In the genomic region with DNA sequence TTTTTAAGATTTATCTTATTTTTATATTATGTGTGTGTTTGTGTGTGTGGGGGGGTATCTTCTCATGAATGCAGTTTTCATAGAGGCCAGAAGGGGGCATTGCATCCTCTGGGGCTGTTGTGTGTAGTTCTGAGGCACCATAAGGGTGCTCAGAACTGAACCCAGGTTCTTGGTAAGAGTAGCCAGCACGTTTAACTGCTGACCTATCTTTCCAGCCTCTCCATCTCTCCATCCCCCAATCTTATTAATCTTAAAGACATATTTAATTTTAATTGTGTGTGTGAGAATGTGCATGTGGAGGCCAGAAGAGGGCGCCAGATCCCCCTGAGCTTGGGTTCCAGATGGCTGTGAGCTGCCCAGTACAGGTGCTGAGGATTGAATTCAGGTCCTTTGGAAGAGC, we compare ENCODE assay signal across 12 mouse cellular contexts.
DNase-seq lines count a peak whose midpoint lies in the region; TF ChIP-seq lines count a peak whose summit lies in the region.
"Had no signal": no experiment of that assay in that cellular context is flagged by ENCODE, and none has a peak within 500 bp of the region (broad histone marks: within the 10 kb centered on the region; RNA-seq: fewer than 3 reads in every experiment).

No protein-coding gene starts in this region.

- dilution Hi-C loops in CH12.LX (cut with MboI; ENCODE audit: extremely low pct_ligation_motif_present, extremely low pct_unique_long_range_greater_than_20kb, low sequenced_read_pairs) = no loop called here

- H3K27me3 ChIP-seq in CH12.LX (replicated peaks) = no peaks in the 10 kb centered on the region

- no peak for TF ChIP-seq POLR2A in CH12.LX (IDR thresholded peaks at IDR 0.05; ENCODE audit: low read depth, low read length)

- H3K9me3 ChIP-seq in CH12.LX (replicated peaks; ENCODE audit: low read length) = peaks cover 2% of the 10 kb centered on the region
- no peaks in the 10 kb centered on the region for H3K9me3 ChIP-seq in ES-E14 (ENCODE audit: control insufficient read depth, insufficient read depth, low read depth, low read length)

- H3K36me3 ChIP-seq in CH12.LX (replicated peaks in 1 of 2; ENCODE audit: control insufficient read depth in 1 of 2, insufficient read depth in 1 of 2, low read length in 1 of 2) = peaks cover 33 to 78% of the 10 kb centered on the region in 2 experiments
- no peaks in the 10 kb centered on the region for H3K36me3 ChIP-seq in ES-E14 (ENCODE audit: control insufficient read depth, insufficient read depth, low read length, poor library complexity, severe bottlenecking)

- H3K79me2 ChIP-seq in CH12.LX (replicated peaks; ENCODE audit: control insufficient read depth, extremely low read depth, insufficient read depth, poor library complexity, severe bottlenecking) = peaks cover 91% of the 10 kb centered on the region

- no peak overlapping the region for H3K4me3 ChIP-seq in layer of hippocampus, adult 2 months
- H3K4me3 ChIP-seq in CH12.LX (replicated peaks in 1 of 3; ENCODE audit: low read depth in 2 of 3, low read length in 2 of 3, poor library complexity in 1 of 3) (no peak overlapping the region), ES-E14 (ENCODE audit: insufficient read depth in 1 of 2, low read depth in 1 of 2, low read length in 2 of 2, poor library complexity in 1 of 2, severe bottlenecking in 1 of 2) (no peak overlapping the region)

- no peak overlapping the region for H3K27ac ChIP-seq in layer of hippocampus, adult 2 months
- H3K27ac ChIP-seq in CH12.LX (ENCODE audit: insufficient read depth, low read depth) (no peak overlapping the region), ES-E14 (ENCODE audit: insufficient read depth, low read depth, low read length, poor library complexity, severe bottlenecking) (no peak overlapping the region)

- no peak; the same call in none of the 2 replicates for TF ChIP-seq RAD21 in CH12.LX (IDR thresholded peaks at IDR 0.05; ENCODE audit: low read depth, low read length)

- TF ChIP-seq EP300 in CH12.LX (IDR thresholded peaks at IDR 0.05; ENCODE audit: low read length) = no peak

- no peak for DNase-seq in layer of hippocampus, adult 2 months (ENCODE audit: low spot score in 2 of 2)
- no peak for DNase-seq in layer of hippocampus, postnatal 10 days (ENCODE audit: low spot score in 2 of 2)
- DNase-seq in CH12.LX (ENCODE audit: extremely low read depth) = peak; percentile 42
- DNase-seq in ES-E14 (ENCODE audit: low read depth, low spot score) = peak; percentile 31
- peak; percentile 8 for DNase-seq in induced T-regulatory cell, adult 2 months (ENCODE audit: low read depth)
- DNase-seq in embryo, embryonic 11 days = no peak
- DNase-seq in cerebellum, postnatal 10 days = no peak
- DNase-seq: cerebellum, postnatal 14 days; gastrocnemius, postnatal 14 days; heart, postnatal 14 days; kidney, postnatal 4 days; lung, postnatal 14 days had no signal

- H3K4me2 ChIP-seq in CH12.LX (ENCODE audit: insufficient read depth, low read depth, poor library complexity, severe bottlenecking) = no peak overlapping the region

- H3K9ac ChIP-seq in CH12.LX (ENCODE audit: insufficient read depth, low read depth) (no peak overlapping the region), ES-E14 (ENCODE audit: insufficient read depth, low read depth, low read length, poor library complexity, severe bottlenecking) (no peak overlapping the region)

- H3K4me1 ChIP-seq in CH12.LX (ENCODE audit: control insufficient read depth in 1 of 2, insufficient read depth in 2 of 2) (peaks cover 8 to 51% of the 10 kb centered on the region in 2 experiments; a peak in 3 of 4 replicates), ES-E14 (ENCODE audit: control insufficient read depth in 2 of 2, insufficient read depth in 2 of 2, low read length in 2 of 2, poor library complexity in 1 of 2) (no peaks in the 10 kb centered on the region)

- TF ChIP-seq CTCF in layer of hippocampus, adult 2 months (conservative IDR thresholded peaks at IDR 0.05) = peak; percentile 55
- TF ChIP-seq CTCF in CH12.LX (conservative IDR thresholded peaks at IDR 0.05 in 1 of 2, IDR thresholded peaks at IDR 0.05 in 1 of 2; ENCODE audit: low read depth in 2 of 2, low read length in 2 of 2) = peak; percentile 34 to 60; a peak in 3 of 4 replicates

- in situ Hi-C loops in CH12.LX (cut with MboI; ENCODE audit: low pct_ligation_motif_present, low pct_unique_long_range_greater_than_20kb, low sequenced_read_pairs) (no loop called here), ES-E14 (cut with MboI; ENCODE audit: low sequenced_read_pairs in 2 of 2, unreplicated experiment in 2 of 2) (no loop called here)

TF ChIP-seq in CH12.LX, 34 proteins besides CTCF, POLR2A, EP300 and RAD21:
- TF ChIP-seq CHD1 (IDR thresholded peaks at IDR 0.05; ENCODE audit: low read depth, low read length) (no peak), SMC3 (IDR thresholded peaks at IDR 0.05; ENCODE audit: low read depth, low read length) (peak; percentile 21; the same call in 1 of the 2 replicates), UBTF (IDR thresholded peaks at IDR 0.05; ENCODE audit: low read depth, low read length) (no peak)
TF ChIP-seq in CH12.LX: peak in this region for 1.

TF ChIP-seq in ES-E14, 5 proteins besides CTCF, POLR2A, EP300 and RAD21:
- TF ChIP-seq CHD2 (IDR thresholded peaks at IDR 0.05; ENCODE audit: low read depth, low read length) (no peak), HCFC1 (IDR thresholded peaks at IDR 0.05; ENCODE audit: borderline replicate concordance, insufficient read depth, low read length) (no peak)

Comparison
In these comparisons a context has a peak if more than half of its experiments do, and no peak if none do; other contexts are left out.
1. DNase-seq: peak in CH12.LX (single experiment), ES-E14 (single experiment) and induced T-regulatory cell, adult 2 months (single experiment); none in layer of hippocampus, adult 2 months (0 of 2), layer of hippocampus, postnatal 10 days (0 of 2), embryo, embryonic 11 days (single experiment) and cerebellum, postnatal 10 days (0 of 2).